Mouse (Mus musculus) embryonic facial prominence, embryonic 14.5 days (tissue): ENCODE measurements around the gene Vars2. TPM values are rescaled to one million over a fixed set of nuclear protein-coding genes. Genes with fewer than 3 reads are reported as not detected.

Experiments used
- ATAC-seq: fragments of 200-750 bp; cut with Nextera tagmentation; 2 replicates; pipeline ENCODE4 v1.8.0; 2017; ENCODE audit warnings: low read depth, moderate number of reproducible peaks, moderate TSS enrichment
- DNase-seq: peaks from one replicate; pipeline ENCODE4 v3.0.0-alpha.2; 2015; ENCODE audit warnings: low spot score
- H3K27ac ChIP-seq: fragments of 300-500 bp; sonication (generic); replicated peaks from 2 replicates; pipeline ENCODE4 v1.5.1; 2014; ENCODE audit warnings: low read depth, mild to moderate bottlenecking, low read length, moderate library complexity
- H3K27me3 ChIP-seq: fragments of 300-500 bp; sonication (generic); replicated peaks from 2 replicates; pipeline ENCODE4 v1.6.1; 2014; ENCODE audit warnings: low read length; ENCODE audit not compliant: control insufficient read depth, insufficient read depth
- H3K36me3 ChIP-seq: fragments of 300-500 bp; sonication (generic); 2 replicates; pipeline ENCODE4 v1.6.1; 2014; ENCODE audit warnings: low read length, mixed read lengths; ENCODE audit not compliant: control insufficient read depth, insufficient read depth
- H3K4me1 ChIP-seq: fragments of 300-500 bp; sonication (generic); 2 replicates; pipeline ENCODE4 v1.6.1; 2014; ENCODE audit warnings: antibody characterized with exemption, low read length; ENCODE audit not compliant: control insufficient read depth, insufficient read depth
- H3K4me2 ChIP-seq: fragments of 300-500 bp; sonication (generic); 2 replicates; pipeline ENCODE4 v1.6.1; 2014; ENCODE audit warnings: low read depth, mild to moderate bottlenecking, low read length, moderate library complexity, mixed read lengths
- H3K4me3 ChIP-seq: fragments of 300-500 bp; sonication (generic); 2 replicates; pipeline ENCODE4 v1.5.1; 2014; ENCODE audit warnings: low read depth, mild to moderate bottlenecking, low read length
- H3K9ac ChIP-seq: fragments of 300-500 bp; sonication (generic); 2 replicates; pipeline ENCODE4 v1.6.1; 2014; ENCODE audit warnings: low read depth, mild to moderate bottlenecking, low read length, moderate library complexity, mixed read lengths
- H3K9me3 ChIP-seq: fragments of 300-500 bp; sonication (generic); 2 replicates; pipeline ENCODE4 v1.6.1; 2016; ENCODE audit warnings: low read length; ENCODE audit not compliant: control insufficient read depth
- WGBS: fragments of 180-500 bp; shearing (Covaris S2); extraction: QIAGEN DNeasy Blood & Tissue Kit; methylation state at CpG from one replicate; pipeline ENCODE4 v1.1.7; 2014; 5-methylcytosine and 5-hydroxymethylcytosine counted together
- polyA plus RNA-seq: library from polyadenylated mRNA; unstranded; fragments of >200 nt; fragmentation: Nextera tagmentation; extraction: Ambion mirVana; gene quantifications from 2 replicates; pipeline ENCODE4 v1.2.1, GENCODE M21; 2014

Vars2 gene
- polyA plus RNA-seq, 1 experiment from 2014 or later = 15.1 TPM

- Histone ChIP-seq H3K4me3 (peak overlapping the region; percentile 37), H3K27me3 (no peaks in the 10 kb centered on the region), H3K27ac (peak overlapping the region; percentile 86), H3K9ac (peak overlapping the region; percentile 59), H3K36me3 (peaks cover 27% of the 10 kb centered on the region), H3K9me3 (peaks cover 5% of the 10 kb centered on the region; the same call in 1 of the 2 replicates), H3K4me1 (peaks cover 44% of the 10 kb centered on the region), H3K4me2 (peak overlapping the region; percentile 63)
- 1% methylated on average over 13 of the region's 16 CpGs for WGBS
- peak; percentile 91 for DNase-seq
- ATAC-seq = peak; percentile 66
These were observed 30.5 kb upstream of the Vars2 start for GRCm38 (mm10) chr17:35697759-35698500.

- Histone ChIP-seq H3K27ac (peak overlapping the region; percentile 86), H3K4me2 (peak overlapping the region; percentile 63), H3K4me3 (peak overlapping the region; percentile 37), H3K9ac (peak overlapping the region; percentile 59), H3K36me3 (peaks cover 32% of the 10 kb centered on the region), H3K4me1 (peaks cover 40% of the 10 kb centered on the region), H3K27me3 (no peaks in the 10 kb centered on the region), H3K9me3 (peaks cover 5% of the 10 kb centered on the region; the same call in 1 of the 2 replicates)
- 8% methylated on average over 1 of the region's 1 CpGs for WGBS
- DNase-seq = no peak
- ATAC-seq = no peak; the same call in 1 of the 2 replicates
These were observed 30.0 kb upstream of the Vars2 start for GRCm38 (mm10) chr17:35697429-35697758.

GRCm38 (mm10) chr17:35696691-35697090 lies 29.3 kb upstream of the Vars2 start:
- 33% methylated on average over 6 of the region's 6 CpGs for WGBS
- Histone ChIP-seq H3K4me2 (peak overlapping the region; percentile 63), H3K27me3 (no peaks in the 10 kb centered on the region), H3K4me1 (peaks cover 33% of the 10 kb centered on the region), H3K36me3 (peaks cover 39% of the 10 kb centered on the region), H3K9ac (no peak overlapping the region), H3K4me3 (peak overlapping the region; percentile 37), H3K27ac (peak overlapping the region; percentile 86), H3K9me3 (peaks cover 5% of the 10 kb centered on the region; the same call in 1 of the 2 replicates)
- no peak for DNase-seq
- no peak for ATAC-seq

DNA sequence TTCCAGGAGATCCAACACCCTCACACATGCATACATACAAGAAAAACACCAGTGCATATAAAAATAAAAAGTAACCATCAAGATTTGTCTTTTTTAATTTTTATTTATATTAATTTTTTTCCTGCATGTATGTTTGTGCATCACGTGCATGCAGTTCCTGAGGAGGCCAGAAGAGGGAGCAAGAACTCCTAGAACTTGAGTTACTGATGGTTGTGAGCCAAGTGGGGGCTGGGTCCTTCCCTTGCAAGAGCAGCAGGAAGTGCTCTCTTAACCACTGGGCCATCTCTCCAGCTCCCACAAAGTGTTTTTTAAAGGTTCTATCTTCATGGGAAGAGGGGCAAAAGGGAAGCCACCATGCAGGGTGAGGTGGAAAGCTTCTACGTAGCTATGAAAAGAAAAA lies 27.9 kb upstream of the Vars2 start:
- H3K4me2 ChIP-seq = no peak overlapping the region
- DNase-seq (peak; percentile 29), ATAC-seq (no peak)
- H3K4me3 ChIP-seq = no peak overlapping the region
- H3K9ac ChIP-seq = no peak overlapping the region
- H3K27me3 ChIP-seq = no peaks in the 10 kb centered on the region
- no peak overlapping the region for H3K27ac ChIP-seq
- H3K9me3 ChIP-seq = peaks cover 5% of the 10 kb centered on the region; the same call in 1 of the 2 replicates
- peaks cover 53% of the 10 kb centered on the region for H3K36me3 ChIP-seq
- H3K4me1 ChIP-seq = peaks cover 32% of the 10 kb centered on the region
- WGBS = 94% methylated on average over 2 of the region's 2 CpGs

- 86% methylated on average over 5 of the region's 5 CpGs for WGBS
- peaks cover 67% of the 10 kb centered on the region for H3K36me3 ChIP-seq
- peaks cover 5% of the 10 kb centered on the region; the same call in 1 of the 2 replicates for H3K9me3 ChIP-seq
- H3K27ac ChIP-seq = no peak overlapping the region
- DNase-seq = no peak
- H3K27me3 ChIP-seq = no peaks in the 10 kb centered on the region
- no peak overlapping the region for H3K4me2 ChIP-seq
- no peak overlapping the region for H3K4me3 ChIP-seq
- ATAC-seq = no peak
- peaks cover 23% of the 10 kb centered on the region for H3K4me1 ChIP-seq
- H3K9ac ChIP-seq = no peak overlapping the region
These were observed 26.5 kb upstream of the Vars2 start for GRCm38 (mm10) chr17:35693906-35694305.

DNA sequence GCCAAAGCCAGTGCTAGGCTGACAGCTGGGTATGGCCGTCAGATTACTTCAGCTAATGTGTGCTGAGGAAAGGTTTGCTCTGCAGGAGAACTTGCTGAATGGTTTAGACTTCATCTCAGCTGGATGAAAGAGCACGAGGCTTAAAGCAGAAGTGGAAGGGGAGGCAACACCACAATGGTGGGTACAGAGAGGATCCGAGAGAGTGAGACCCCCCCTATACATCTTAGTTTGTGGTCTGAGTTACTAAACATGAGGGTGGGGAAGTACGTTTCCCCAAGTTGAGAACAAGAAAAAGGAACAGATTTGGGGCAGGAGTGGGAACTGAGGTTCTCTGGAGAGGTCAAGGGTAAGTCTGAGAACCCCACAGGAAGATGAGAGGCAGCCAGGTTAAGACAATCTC lies 25.0 kb upstream of the Vars2 start:
- WGBS = 72% methylated on average over 4 of the region's 4 CpGs
- Histone ChIP-seq H3K4me2 (no peak overlapping the region), H3K27me3 (no peaks in the 10 kb centered on the region), H3K4me1 (peaks cover 8% of the 10 kb centered on the region), H3K36me3 (peaks cover 82% of the 10 kb centered on the region), H3K27ac (no peak overlapping the region), H3K9me3 (peaks cover 5% of the 10 kb centered on the region; the same call in 1 of the 2 replicates), H3K4me3 (no peak overlapping the region), H3K9ac (no peak overlapping the region)
- DNase-seq (no peak), ATAC-seq (no peak)

- Histone ChIP-seq H3K9me3 (peaks cover 5% of the 10 kb centered on the region; the same call in 1 of the 2 replicates), H3K9ac (no peak overlapping the region), H3K4me1 (peaks cover 2% of the 10 kb centered on the region), H3K4me3 (no peak overlapping the region), H3K27ac (no peak overlapping the region), H3K27me3 (no peaks in the 10 kb centered on the region), H3K4me2 (no peak overlapping the region), H3K36me3 (peaks cover 88% of the 10 kb centered on the region)
- no peak for ATAC-seq
- no peak for DNase-seq
- 86% methylated on average over 4 of the region's 4 CpGs for WGBS
These were observed 24.4 kb upstream of the Vars2 start for GRCm38 (mm10) chr17:35691811-35692210.

GRCm38 (mm10) chr17:35689936-35690645 lies 22.7 kb upstream of the Vars2 start:
- Histone ChIP-seq H3K4me2 (no peak overlapping the region), H3K36me3 (peaks cover 95% of the 10 kb centered on the region), H3K27me3 (no peaks in the 10 kb centered on the region), H3K27ac (no peak overlapping the region), H3K9ac (no peak overlapping the region), H3K4me3 (no peak overlapping the region), H3K9me3 (no peaks in the 10 kb centered on the region; the same call in 1 of the 2 replicates), H3K4me1 (no peaks in the 10 kb centered on the region)
- WGBS = 92% methylated on average over 18 of the region's 18 CpGs
- DNase-seq = no peak
- no peak for ATAC-seq
